Mouse (Mus musculus): ENCODE measurements around the gene Mical3. TPM values are rescaled to one million over a fixed set of nuclear protein-coding genes. Genes with fewer than 3 reads are reported as not detected.

Mical3 gene
- polyA plus RNA-seq, 1 experiment from 2014 or later = 9.8 TPM

DNA sequence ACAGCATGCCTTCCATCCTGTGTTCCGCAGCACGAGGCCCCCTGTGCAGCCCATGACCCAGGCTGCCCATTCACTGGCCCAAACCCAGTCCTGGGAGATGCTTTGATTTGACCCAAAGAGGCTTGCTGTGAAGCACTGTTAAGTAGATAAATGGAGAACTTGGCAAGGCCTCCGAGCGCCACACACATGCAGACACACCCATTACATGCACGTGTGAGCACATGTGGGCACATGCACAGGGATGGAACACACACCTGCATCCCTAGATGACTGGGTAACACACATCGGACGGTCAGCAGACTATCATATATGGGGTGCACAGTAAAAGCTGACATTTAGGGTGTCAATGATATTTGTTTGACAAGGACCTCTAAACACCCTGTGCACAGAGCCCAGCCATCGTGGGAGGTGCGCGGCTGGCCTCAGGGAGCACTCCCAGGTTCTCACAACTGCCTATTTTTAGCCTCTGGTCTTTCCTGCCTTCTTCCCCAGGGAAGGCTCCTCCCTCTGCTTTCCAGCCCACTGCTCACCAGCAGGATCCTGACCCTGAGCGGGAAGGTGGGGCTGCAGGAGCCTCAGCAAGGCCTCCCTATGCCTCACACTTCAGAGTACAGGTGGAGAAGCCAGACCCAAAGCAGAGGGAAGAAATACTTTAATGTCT, 63.2 kb downstream of the Mical3 start:
- no peak for DNase-seq (ENCODE audit: low spot score)
- Histone ChIP-seq H3K27me3 (ENCODE audit: low read depth, poor library complexity, severe bottlenecking) (no peaks in the 10 kb centered on the region), H3K4me3 (no peak overlapping the region), H3K9me3 (replicated peaks) (no peaks in the 10 kb centered on the region), H3K27ac (no peak overlapping the region), H3K36me3 (no peaks in the 10 kb centered on the region), H3K4me1 (peaks cover 46% of the 10 kb centered on the region)
- WGBS = 68% methylated on average over 11 of the region's 11 CpGs

- 70% methylated on average over 6 of the region's 6 CpGs for WGBS
- H3K36me3 ChIP-seq = no peaks in the 10 kb centered on the region
- no peak overlapping the region; the same call in 1 of the 2 replicates for H3K27ac ChIP-seq
- DNase-seq (ENCODE audit: low spot score) = no peak
- H3K4me1 ChIP-seq = peaks cover 47% of the 10 kb centered on the region
- no peak overlapping the region for H3K4me3 ChIP-seq
- H3K9me3 ChIP-seq (replicated peaks) = no peaks in the 10 kb centered on the region
- H3K27me3 ChIP-seq (ENCODE audit: low read depth, poor library complexity, severe bottlenecking) = no peaks in the 10 kb centered on the region
These were observed 64.0 kb downstream of the Mical3 start for GRCm38 (mm10) chr6:121066761-121067160.

GRCm38 (mm10) chr6:121064356-121065015, 66.3 kb downstream of the Mical3 start:
- no peaks in the 10 kb centered on the region for H3K9me3 ChIP-seq (replicated peaks)
- H3K27ac ChIP-seq = peak overlapping the region; percentile 62
- 37% methylated on average over 17 of the region's 17 CpGs for WGBS
- H3K27me3 ChIP-seq (ENCODE audit: low read depth, poor library complexity, severe bottlenecking) = no peaks in the 10 kb centered on the region
- peaks cover 53% of the 10 kb centered on the region for H3K4me1 ChIP-seq
- no peak overlapping the region for H3K4me3 ChIP-seq
- DNase-seq (ENCODE audit: low spot score) = no peak
- no peaks in the 10 kb centered on the region for H3K36me3 ChIP-seq

DNA sequence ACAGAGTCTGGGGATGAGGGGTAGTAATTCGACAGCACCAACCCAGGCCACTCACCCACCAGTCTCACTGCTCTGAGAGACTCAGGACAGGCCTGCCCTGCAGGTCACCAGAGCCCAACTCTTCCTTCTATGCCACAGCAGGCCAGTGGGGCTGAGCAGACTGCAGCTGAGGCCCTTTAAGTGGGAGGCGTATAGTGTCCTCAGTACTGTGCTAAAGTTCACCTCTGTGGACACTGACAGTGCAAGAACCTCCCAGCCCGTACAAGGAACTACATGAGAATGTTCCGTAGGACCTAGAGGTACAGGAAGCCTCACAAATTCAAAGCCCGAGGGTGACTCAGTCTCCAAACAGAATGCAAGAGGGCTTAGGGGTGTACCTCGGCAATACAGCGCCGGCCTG, 67.0 kb downstream of the Mical3 start:
- H3K27ac ChIP-seq = peak overlapping the region; percentile 28; the same call in 1 of the 2 replicates
- no peak overlapping the region for H3K4me3 ChIP-seq
- no peaks in the 10 kb centered on the region for H3K9me3 ChIP-seq (replicated peaks)
- 90% methylated on average over 8 of the region's 8 CpGs for WGBS
- DNase-seq (ENCODE audit: low spot score) = no peak
- H3K27me3 ChIP-seq (ENCODE audit: low read depth, poor library complexity, severe bottlenecking) = no peaks in the 10 kb centered on the region
- no peaks in the 10 kb centered on the region for H3K36me3 ChIP-seq
- peaks cover 48% of the 10 kb centered on the region for H3K4me1 ChIP-seq

DNA sequence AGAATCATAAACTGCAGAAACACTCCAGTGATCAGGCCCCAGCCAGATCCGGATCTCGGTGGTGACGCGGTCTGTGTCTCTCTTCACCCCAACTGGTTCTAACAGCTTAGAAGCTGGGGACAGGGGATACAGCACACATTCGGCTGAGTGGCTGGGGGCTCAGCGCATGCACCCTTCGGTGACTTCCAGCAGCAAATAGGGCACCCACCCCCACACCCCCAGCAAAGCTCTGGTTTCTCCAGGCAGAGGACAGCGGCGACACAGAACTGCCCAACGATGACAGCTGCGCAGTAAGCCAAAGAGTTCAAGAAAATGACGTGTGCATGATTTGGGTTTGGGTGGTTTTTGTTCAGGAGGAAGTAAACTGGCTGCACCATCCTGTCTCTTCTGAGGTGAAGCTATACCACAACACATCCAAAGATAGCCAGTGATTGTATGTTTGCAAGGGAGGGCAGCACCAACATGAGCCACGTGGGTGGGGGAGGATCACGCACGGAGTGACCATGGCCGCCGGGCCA, 67.8 kb downstream of the Mical3 start:
- DNase-seq (ENCODE audit: low spot score) = no peak
- Histone ChIP-seq H3K27me3 (ENCODE audit: low read depth, poor library complexity, severe bottlenecking) (no peaks in the 10 kb centered on the region), H3K9me3 (replicated peaks) (no peaks in the 10 kb centered on the region), H3K36me3 (no peaks in the 10 kb centered on the region), H3K4me3 (no peak overlapping the region), H3K27ac (no peak overlapping the region), H3K4me1 (peaks cover 40% of the 10 kb centered on the region)
- 94% methylated on average over 17 of the region's 17 CpGs for WGBS

GRCm38 (mm10) chr6:121058039-121058438, 72.8 kb downstream of the Mical3 start:
- no peaks in the 10 kb centered on the region for H3K36me3 ChIP-seq
- no peaks in the 10 kb centered on the region for H3K27me3 ChIP-seq (ENCODE audit: low read depth, poor library complexity, severe bottlenecking)
- H3K27ac ChIP-seq = no peak overlapping the region
- H3K4me1 ChIP-seq = peaks cover 31% of the 10 kb centered on the region
- WGBS = 96% methylated on average over 2 of the region's 2 CpGs
- no peak overlapping the region for H3K4me3 ChIP-seq
- DNase-seq (ENCODE audit: low spot score) = no peak
- H3K9me3 ChIP-seq (replicated peaks) = no peaks in the 10 kb centered on the region

DNA sequence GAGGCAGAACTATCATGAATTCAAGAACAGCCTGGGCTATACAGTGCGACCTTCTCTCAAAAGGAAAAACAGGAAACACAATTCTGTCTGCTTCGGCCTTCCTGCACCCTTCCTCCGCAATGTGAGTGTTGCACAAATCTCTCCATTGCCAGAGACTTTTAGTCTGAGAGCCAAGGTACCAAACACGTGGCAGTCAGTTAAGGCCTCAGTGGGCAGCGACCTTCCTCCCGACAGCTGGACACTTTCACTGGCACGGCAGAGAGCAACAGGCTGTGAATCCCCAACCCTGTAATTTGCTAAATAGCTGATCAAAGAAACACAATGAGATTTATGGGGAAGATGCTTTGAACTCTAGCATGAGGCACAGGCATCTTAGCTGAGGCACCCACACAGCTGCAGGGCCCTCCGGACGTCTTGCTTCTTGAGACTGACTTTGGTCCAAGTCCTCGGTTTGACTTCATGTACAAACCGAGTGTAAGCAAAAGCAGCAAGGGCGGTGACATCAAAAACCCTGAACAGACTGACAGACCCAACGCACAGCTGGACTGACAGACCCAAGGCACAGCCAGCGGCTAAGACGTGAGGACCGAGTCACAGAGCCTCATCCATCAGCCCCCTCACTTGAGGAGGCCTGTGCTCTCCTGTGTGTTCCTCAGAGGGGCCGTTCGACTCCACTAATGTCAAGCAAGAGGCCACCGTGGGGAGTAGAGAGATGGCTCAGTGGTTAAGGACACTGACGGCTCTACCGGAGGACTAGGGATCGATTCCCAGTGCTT, 73.4 kb downstream of the Mical3 start:
- DNase-seq (ENCODE audit: low spot score) = no peak
- WGBS = 51% methylated on average over 22 of the region's 22 CpGs
- Histone ChIP-seq H3K36me3 (no peaks in the 10 kb centered on the region), H3K4me3 (no peak overlapping the region), H3K4me1 (peaks cover 31% of the 10 kb centered on the region), H3K27me3 (ENCODE audit: low read depth, poor library complexity, severe bottlenecking) (no peaks in the 10 kb centered on the region), H3K27ac (no peak overlapping the region), H3K9me3 (replicated peaks) (no peaks in the 10 kb centered on the region)

- Histone ChIP-seq H3K36me3 (no peaks in the 10 kb centered on the region), H3K27ac (no peak overlapping the region), H3K4me3 (no peak overlapping the region), H3K9me3 (replicated peaks) (no peaks in the 10 kb centered on the region), H3K27me3 (ENCODE audit: low read depth, poor library complexity, severe bottlenecking) (no peaks in the 10 kb centered on the region), H3K4me1 (peaks cover 21% of the 10 kb centered on the region)
- no peak for DNase-seq (ENCODE audit: low spot score)
- WGBS = 83% methylated on average over 3 of the region's 3 CpGs
These were observed 75.3 kb downstream of the Mical3 start for GRCm38 (mm10) chr6:121055496-121055895.

GRCm38 (mm10) chr6:121054908-121055307, 75.9 kb downstream of the Mical3 start:
- Histone ChIP-seq H3K4me3 (no peak overlapping the region), H3K27me3 (ENCODE audit: low read depth, poor library complexity, severe bottlenecking) (no peaks in the 10 kb centered on the region), H3K9me3 (replicated peaks) (no peaks in the 10 kb centered on the region), H3K4me1 (peaks cover 21% of the 10 kb centered on the region), H3K27ac (no peak overlapping the region), H3K36me3 (no peaks in the 10 kb centered on the region)
- DNase-seq (ENCODE audit: low spot score) = no peak
- 90% methylated on average over 9 of the region's 9 CpGs for WGBS

GRCm38 (mm10) chr6:121054340-121054739, 76.5 kb downstream of the Mical3 start:
- 67% methylated on average over 3 of the region's 3 CpGs for WGBS
- Histone ChIP-seq H3K27ac (no peak overlapping the region), H3K4me1 (peaks cover 21% of the 10 kb centered on the region), H3K4me3 (no peak overlapping the region), H3K36me3 (no peaks in the 10 kb centered on the region), H3K27me3 (ENCODE audit: low read depth, poor library complexity, severe bottlenecking) (no peaks in the 10 kb centered on the region), H3K9me3 (replicated peaks) (no peaks in the 10 kb centered on the region)
- DNase-seq (ENCODE audit: low spot score) = no peak

DNA sequence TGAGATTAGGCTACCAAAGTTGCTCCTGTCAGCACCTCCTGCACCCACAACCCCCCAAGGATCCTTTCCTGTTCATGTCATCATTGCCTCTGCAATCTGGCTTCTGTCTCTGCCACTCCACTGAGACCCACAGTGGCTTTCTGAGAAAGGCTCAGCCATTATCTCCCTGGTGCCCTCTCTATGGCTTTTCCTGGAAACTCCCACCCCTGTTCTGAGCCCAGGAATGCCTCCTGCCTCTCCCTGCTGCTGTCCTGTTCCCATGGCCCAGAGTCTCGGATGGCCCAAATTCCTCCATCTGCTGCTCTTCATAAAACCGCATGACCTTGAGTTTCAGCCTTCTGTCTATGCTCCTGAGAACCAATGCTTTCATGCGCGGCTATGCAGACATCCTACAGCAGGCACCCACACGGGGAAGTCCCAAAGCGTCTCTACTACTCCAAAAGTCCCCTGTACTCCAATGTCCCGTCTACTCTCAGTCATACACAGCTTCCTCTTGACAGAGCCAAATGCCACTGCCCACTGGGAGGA, 77.2 kb downstream of the Mical3 start:
- no peak for DNase-seq (ENCODE audit: low spot score)
- no peak overlapping the region for H3K4me3 ChIP-seq
- H3K9me3 ChIP-seq (replicated peaks) = no peaks in the 10 kb centered on the region
- H3K27me3 ChIP-seq (ENCODE audit: low read depth, poor library complexity, severe bottlenecking) = no peaks in the 10 kb centered on the region
- no peaks in the 10 kb centered on the region for H3K36me3 ChIP-seq
- peaks cover 21% of the 10 kb centered on the region for H3K4me1 ChIP-seq
- WGBS = 92% methylated on average over 7 of the region's 7 CpGs
- peak overlapping the region; percentile 30; the same call in 1 of the 2 replicates for H3K27ac ChIP-seq

- Histone ChIP-seq H3K27me3 (ENCODE audit: low read depth, poor library complexity, severe bottlenecking) (no peaks in the 10 kb centered on the region), H3K4me1 (peaks cover 14% of the 10 kb centered on the region), H3K9me3 (replicated peaks) (no peaks in the 10 kb centered on the region), H3K27ac (no peak overlapping the region), H3K4me3 (no peak overlapping the region), H3K36me3 (no peaks in the 10 kb centered on the region)
- 93% methylated on average over 13 of the region's 13 CpGs for WGBS
- DNase-seq (ENCODE audit: low spot score) = no peak
These were observed 78.7 kb downstream of the Mical3 start for GRCm38 (mm10) chr6:121051972-121052629.

Data from limb, embryonic 10.5 days (tissue).